Mouse (Mus musculus): Measurements from ENCODE around the gene Cd209f.
"Not testable (repeated sequence)": the region's sequence is repeated elsewhere in the genome, so short reads cannot be mapped to it uniquely, and the experiment has no call there.

Gene Cd209f

GRCm38 (mm10) chr8:4105735-4106134, at the start of gene Cd209f:
Cd209f (minus strand) TSS chr8:4105835.
- DNase-seq, result not testable (repeated sequence)

- no peak for DNase-seq
Measured at GRCm38 (mm10) chr8:4154878-4155277, 49.2 kb upstream of the Cd209f start.

DNA sequence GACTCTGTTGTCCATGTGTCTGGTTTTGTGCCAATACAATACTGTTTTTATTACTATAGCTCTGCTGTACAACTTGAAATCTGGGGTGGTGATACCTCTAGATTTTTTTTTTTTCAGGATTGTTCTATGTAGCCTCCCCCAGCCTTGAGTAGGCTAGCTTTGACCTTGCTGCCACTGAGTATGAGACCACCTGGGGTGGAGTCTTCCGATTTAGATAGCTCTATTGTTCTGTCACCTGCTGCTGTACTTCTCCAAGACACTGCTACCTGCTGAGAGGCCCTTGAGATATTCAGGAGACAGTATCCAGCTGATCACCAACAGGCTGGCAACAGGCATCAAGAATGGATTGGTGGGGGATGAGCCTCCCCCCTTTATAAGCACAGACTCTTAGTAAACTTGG, 41.6 kb upstream of the Cd209f start:
- DNase-seq, result no peak

- no peak for DNase-seq
Measured at GRCm38 (mm10) chr8:4141721-4142120, 36.1 kb upstream of the Cd209f start.

GRCm38 (mm10) chr8:4139660-4140646, 34.3 kb upstream of the Cd209f start:
- peak; percentile 72 for DNase-seq

DNA sequence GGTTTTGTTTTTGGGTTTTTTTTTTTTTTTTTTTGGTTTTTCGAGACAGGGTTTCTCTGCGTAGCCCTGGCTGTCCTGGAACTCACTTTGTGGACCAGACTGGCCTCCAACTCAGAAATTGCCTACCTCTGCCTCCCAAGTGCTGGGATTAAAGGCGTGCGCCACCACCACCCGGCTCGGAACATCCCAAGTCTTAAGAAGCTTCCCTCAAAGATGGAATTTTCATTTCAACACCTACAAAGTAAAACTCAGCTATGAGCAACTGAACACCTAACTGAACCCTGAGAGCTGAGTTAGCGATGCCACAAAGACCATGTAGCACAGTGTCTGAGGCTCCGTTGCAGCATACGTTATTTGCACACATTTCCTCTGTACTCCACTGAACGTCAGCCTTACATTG, 28.2 kb upstream of the Cd209f start, which contains the start of gene Cd209g:
TSS of gene Cd209g (plus strand) at position 301 of the 400 bp plus-strand sequence.
- DNase-seq, result no peak

GRCm38 (mm10) chr8:4088514-4088913, 17.1 kb downstream of the Cd209f start:
- DNase-seq, result not testable (repeated sequence)

DNA sequence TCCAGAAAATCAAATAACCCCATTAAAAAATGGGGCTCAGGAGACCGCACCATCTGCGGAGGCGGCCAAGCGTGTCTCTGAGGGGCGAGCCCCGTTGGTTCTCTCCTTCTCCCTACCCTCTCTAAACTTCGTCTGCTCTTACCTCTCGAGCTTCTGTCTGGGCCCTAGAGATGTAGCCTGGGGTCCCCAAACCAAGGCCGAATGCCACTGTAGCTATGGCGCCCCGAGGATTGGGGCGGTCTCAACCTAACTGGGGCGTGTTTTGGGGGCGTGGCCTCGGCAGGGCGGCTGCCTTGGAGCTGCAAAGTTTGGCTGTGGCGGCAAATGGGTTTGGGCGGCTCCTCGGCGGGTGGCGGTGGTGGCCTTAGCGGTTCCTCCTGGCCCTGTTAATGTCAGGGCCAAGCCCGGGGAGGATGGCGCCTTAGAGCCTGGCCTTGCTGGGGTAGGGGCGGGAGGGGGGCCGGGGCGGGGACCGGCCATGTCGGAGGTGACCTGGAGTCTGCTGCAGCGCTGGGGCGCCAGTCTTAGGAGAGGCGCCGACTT, 18.4 kb downstream of the Cd209f start:
- peak; percentile 10 for DNase-seq
